Mouse (Mus musculus) ZHBTc4 (cell line): ENCODE measurements around the gene Sema6b.
"Not testable (repeated sequence)": the region's sequence is repeated elsewhere in the genome, so short reads cannot be mapped to it uniquely, and the experiment has no call there.

Source experiments
- DNase-seq: peaks from one replicate; pipeline ENCODE4 v3.0.0-alpha.2; 2011; ENCODE audit warnings: low read depth, low spot score

Gene Sema6b

DNA sequence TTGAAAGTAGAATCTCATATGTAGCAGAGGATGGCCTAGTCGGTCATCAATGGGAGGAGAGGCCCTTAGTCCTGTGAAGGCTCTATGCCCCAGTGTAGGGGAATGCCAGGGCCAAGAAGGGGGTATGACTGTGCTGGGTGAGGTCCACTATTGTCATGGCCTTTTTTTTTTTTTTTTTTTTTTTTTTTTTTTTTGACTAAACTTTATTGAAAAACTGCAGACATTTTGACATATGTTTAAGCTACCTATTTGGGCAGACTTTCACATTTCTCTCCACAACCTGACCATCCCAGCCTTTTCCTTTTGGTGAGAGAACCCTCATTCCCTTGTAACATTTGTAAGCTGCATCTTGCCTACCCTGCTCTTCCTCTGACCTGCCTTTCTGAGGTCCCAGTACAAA, 47.8 kb downstream of the Sema6b start:
- no peak for DNase-seq

DNA sequence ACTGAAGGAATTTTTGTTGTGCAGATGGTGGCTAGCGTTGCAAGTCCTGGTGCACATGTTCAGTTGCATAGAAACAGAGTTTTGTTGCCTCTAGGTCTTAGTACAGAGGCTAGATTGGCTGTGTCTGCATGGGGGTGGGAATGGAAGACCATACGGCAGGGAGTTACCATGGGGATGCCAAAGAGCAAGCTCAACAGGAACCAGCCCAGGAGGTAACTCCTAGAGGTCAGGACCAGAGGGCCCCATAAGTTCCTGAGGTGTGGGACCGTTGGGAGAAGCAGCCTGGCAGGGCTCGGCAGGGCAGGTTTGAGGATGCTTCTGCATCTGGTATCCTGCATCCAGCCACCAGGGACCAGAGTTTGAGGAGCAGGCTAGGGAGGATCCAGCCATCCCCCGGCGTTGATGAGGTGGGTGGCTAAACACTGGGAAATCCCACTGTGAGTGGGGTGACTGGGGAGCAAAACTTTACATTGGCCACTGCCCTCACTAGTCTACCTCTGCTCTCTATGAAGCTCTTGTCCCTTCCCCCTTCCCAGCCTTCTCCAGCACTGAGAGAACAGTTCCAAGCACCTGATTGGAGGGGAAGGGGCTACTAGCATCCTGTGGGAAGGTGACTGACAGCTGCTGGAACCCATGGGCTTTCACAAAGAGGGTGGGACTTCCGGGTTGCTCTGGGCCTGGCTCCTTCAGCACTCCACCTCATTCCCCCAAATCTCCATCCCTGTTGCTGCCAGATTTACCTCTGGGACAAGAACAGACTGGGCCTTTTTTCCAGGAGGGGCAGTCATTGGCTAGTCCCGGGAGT, 59.2 kb downstream of the Sema6b start:
- DNase-seq = peak; percentile 94

DNA sequence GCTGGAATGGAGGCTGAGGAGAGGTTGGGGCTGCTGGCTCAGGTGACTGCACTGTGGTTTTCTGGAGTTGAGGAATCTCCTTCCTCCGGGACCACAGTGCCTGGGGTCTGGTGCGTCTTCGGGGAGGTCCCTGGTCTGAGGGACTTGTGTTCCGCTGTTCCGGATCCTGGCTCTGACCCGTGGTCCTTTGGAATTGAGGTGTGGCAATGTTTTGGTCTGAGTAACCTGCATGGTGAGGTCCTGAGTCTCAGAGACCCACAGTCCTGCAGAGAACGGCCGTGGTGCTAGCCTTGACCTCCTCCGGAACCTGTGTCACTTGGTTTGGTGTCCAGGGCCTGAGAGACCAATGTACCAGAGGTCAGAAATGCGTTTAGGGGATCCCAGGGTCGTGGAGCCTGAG, 60.2 kb downstream of the Sema6b start:
- DNase-seq = no peak

DNA sequence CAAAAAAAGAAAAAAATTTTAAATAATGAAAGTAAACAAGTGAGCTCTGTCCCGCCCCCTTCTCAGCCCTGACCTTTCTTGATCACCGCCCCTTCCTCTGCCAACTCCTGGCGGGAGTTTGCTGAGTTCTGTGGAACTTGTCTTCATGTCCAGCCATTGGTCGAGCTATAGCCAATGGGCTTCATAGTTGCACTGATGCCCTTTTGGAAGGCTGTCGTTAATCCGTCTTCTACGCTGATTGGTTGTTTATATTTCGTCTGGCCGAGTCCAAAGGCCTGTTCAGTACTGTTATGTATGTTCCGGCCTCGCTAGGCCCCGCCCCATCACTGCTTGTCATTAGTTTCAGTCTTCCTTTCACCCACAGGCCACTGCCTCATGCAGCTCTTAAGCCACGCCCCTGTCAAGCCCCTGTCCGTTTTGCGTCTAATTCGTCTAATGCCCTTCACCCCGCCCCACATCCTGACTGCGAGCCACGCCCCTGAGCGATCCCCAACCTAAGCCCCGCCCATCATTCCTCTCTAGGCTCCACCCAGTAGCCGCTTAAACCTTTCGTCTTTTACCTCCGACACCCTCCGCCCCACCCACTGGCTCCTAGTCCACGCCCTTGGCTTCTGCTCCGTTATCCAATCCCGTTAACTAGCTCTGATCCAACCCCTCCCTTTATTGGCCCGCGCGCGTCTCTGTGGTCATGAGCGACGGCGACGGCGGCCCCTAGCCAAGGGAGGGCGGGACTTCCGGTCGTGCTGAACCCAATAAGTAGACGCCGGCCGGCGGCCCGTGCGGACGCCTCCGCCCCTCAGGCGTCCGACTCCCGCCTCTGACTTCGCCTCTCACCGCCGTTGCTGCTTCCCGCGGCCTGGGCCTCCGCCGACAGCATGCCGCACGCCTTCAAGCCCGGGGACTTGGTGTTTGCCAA, 61.0 kb downstream of the Sema6b start, which contains the start of gene Hdgfl2:
Gene Hdgfl2, plus strand, starts transcription at position 755 of the 916 bp plus-strand sequence.
- DNase-seq = peak; percentile 100

DNA sequence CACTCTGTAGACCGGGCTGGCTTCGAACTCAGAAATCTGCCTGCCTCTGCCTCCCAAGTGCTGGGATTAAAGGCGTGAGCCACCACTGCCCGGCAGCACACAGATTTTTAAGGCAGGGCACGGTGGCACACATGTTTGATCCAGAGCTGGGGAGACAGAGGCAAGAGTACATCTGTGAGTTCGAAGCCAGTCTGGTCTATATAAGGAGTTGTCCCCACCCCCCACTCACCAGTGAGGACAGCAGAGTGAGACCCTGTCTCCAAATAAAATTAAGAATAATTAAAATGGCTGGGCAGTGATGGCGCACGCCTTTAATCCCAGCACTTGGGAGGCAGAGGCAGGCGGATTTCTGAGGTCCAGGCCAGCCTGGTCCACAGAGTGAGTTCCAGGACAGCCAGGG, 61.8 kb downstream of the Sema6b start:
- DNase-seq = not testable (repeated sequence)

DNA sequence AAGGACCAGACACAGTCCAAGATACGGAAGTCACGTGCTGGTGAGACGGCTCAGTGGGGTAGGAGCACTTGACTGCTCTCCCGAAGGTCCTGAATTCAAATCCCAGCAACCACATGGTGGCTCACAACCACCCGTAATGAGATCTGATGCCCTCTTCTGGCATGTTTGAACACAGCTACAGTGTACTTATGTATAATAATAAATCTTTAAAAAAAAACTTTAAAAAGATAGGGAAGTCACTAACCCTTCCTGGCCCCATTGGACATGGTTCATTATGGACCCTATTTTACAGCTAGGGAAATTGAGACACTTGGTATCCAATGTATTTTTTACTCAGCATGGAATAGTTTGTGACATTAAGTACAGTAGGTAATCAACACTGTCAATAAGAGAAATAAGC, 62.6 kb downstream of the Sema6b start:
- DNase-seq = no peak

DNA sequence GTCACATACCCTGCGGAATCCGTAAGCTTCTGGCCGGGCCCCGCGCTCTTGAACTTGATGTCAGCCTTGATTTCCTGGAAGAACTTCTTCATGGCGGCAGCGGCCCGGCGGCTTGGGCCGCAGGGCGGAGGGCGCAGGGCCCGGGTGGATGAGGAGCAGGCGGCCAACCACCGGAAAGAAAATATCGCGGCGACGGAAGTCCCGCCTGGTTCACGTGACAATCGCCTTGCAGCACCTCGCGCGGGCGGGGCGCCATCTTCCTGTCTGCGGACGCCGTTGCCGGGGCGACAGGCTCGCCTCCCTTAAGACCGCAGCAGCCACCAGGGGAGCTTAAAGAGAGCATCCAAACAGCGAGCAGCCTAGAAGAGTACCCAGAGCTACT, 65.3 kb downstream of the Sema6b start, which contains the start of gene Ubxn6:
Gene Ubxn6, minus strand, starts transcription at position 202 of the 382 bp plus-strand sequence.
- DNase-seq = peak; percentile 99

DNA sequence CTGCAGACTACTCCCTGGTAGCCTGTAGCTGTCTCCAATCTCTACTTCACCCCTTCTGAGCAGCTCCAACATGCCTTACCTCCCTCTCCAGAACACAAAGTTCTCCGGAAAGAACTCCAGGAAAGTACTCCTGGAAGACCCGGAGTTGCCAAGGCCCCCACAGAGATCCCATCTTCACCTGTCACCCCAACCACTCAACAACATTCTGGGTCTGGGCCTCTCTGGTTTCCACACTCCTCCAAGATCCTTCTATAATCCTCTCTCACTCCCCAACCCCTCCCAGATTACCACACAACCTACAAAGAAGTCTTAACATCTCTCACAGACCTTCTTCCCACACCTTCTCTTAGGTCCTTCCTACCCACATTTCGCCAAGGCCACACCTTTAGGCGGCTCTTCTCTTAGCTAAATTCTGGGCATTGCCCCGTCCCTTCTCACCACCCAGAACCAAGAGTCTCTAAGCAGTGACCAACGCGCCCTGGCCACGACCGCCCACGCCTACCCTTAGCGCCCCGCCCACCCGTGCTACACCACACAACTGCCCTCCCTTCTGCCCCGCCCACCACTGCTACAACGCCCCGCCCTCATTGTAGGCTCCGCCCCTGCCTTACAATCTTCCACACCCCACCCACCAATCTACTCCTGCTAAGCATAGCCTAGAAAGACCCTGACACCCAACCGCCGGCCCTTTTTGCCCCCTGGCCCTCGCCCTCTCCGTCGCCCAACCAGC, 65.9 kb downstream of the Sema6b start:
- peak; percentile 97 for DNase-seq
